Mouse (Mus musculus): ENCODE measurements around the gene Zfp119a.

GRCm38 (mm10) chr17:55906669-55907068 lies 27.9 kb upstream of the Zfp119a start:
- no peak for TF ChIP-seq CTCF (IDR thresholded peaks at IDR 0.05; ENCODE audit: extremely low read depth, insufficient read length, insufficient replicate concordance, low read depth, low read length)
- TF ChIP-seq POLR2A (IDR thresholded peaks at IDR 0.05; ENCODE audit: low read depth, low read length), result no peak

All from small intestine, adult 2 months (tissue).